ENCODE assay signal across 8 mouse cellular contexts in the genomic region with DNA sequence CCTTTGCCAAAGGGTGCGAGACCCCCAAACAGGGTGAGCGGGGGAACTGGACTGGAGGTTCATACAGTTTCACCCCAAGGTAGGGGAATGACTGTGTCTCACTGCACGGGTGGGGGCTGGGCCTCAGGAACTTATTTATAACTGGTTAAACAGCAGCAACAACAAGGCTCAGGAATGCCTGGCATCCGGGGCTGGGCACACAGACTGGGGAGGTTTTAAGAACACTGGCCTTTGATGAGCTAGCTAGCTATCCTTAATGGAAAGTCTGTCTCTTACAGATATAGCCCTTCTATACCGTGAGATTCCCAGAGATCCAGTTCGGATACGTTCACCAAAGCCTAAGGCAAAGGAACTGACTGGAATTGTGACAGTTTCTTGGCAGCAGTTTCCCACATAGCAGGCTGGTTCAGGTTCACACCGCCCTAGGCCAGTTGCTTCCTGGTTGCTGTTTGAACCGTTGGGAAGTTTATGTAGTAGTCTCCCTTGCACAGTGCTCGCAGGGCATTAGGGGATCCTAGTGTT. TPM values are rescaled to one million over a fixed set of nuclear protein-coding genes. Genes with fewer than 3 reads are reported as not detected.
DNase-seq lines count a peak whose midpoint lies in the region; ATAC-seq and TF ChIP-seq lines count a peak whose summit lies in the region.

No protein-coding gene starts in this region.

- no peaks in the 10 kb centered on the region; a peak in 1 of 4 replicates for H3K27me3 ChIP-seq in MEL (ENCODE audit: control insufficient read depth in 1 of 2, insufficient read depth in 2 of 2, low read length in 2 of 2)
- H3K27me3 ChIP-seq in embryonic facial prominence, embryonic 14.5 days (replicated peaks; ENCODE audit: control insufficient read depth, insufficient read depth, low read length) = no peaks in the 10 kb centered on the region
- no peaks in the 10 kb centered on the region for H3K27me3 ChIP-seq in intestine, postnatal 0 days (replicated peaks; ENCODE audit: control insufficient read depth, insufficient read depth, low read length)
- no peaks in the 10 kb centered on the region for H3K27me3 ChIP-seq in lung, postnatal 0 days (replicated peaks; ENCODE audit: insufficient read depth, low read length)

- TF ChIP-seq RAD21 in MEL (IDR thresholded peaks at IDR 0.05; ENCODE audit: low read depth, low read length) = no peak

- peaks cover 0 to 3% of the 10 kb centered on the region in 2 experiments; a peak in 1 of 4 replicates for H3K36me3 ChIP-seq in MEL (ENCODE audit: control insufficient read depth in 1 of 2, insufficient read depth in 2 of 2, low read length in 2 of 2)
- H3K36me3 ChIP-seq in embryonic facial prominence, embryonic 14.5 days (ENCODE audit: control insufficient read depth, insufficient read depth, low read length) = no peaks in the 10 kb centered on the region
- no peaks in the 10 kb centered on the region for H3K36me3 ChIP-seq in intestine, postnatal 0 days (ENCODE audit: control insufficient read depth, insufficient read depth)
- no peaks in the 10 kb centered on the region for H3K36me3 ChIP-seq in lung, postnatal 0 days (ENCODE audit: insufficient read depth, low read length)

- H3K27ac ChIP-seq in MEL (ENCODE audit: control insufficient read depth, low read depth, low read length) = no peak overlapping the region
- peak overlapping the region; percentile 50 for H3K27ac ChIP-seq in embryonic facial prominence, embryonic 14.5 days (replicated peaks; ENCODE audit: low read depth, low read length)
- H3K27ac ChIP-seq in intestine, postnatal 0 days (ENCODE audit: low read depth, low read length) = no peak overlapping the region; the same call in 1 of the 2 replicates
- peak overlapping the region; percentile 38; the same call in 1 of the 2 replicates for H3K27ac ChIP-seq in lung, postnatal 0 days (ENCODE audit: low read length)
- no peak overlapping the region for H3K27ac ChIP-seq in left cerebral cortex, adult 2 months

- intact Hi-C loops in left cerebral cortex, adult 2 months (cut with DNase I) = loop anchor here (5.0 kb wide), 1 partner anchor 34 kb away; no protein-coding TSS in a partner anchor

- H3K9me3 ChIP-seq in MEL (replicated peaks; ENCODE audit: insufficient read depth, low read length) = no peaks in the 10 kb centered on the region
- no peaks in the 10 kb centered on the region for H3K9me3 ChIP-seq in embryonic facial prominence, embryonic 14.5 days (ENCODE audit: control insufficient read depth, low read length)
- H3K9me3 ChIP-seq in intestine, postnatal 0 days (ENCODE audit: control insufficient read depth) = no peaks in the 10 kb centered on the region
- H3K9me3 ChIP-seq in lung, postnatal 0 days (ENCODE audit: low read length) = no peaks in the 10 kb centered on the region

- peaks cover 0 to 8% of the 10 kb centered on the region in 2 experiments; a peak in 2 of 4 replicates for H3K4me1 ChIP-seq in MEL (ENCODE audit: control insufficient read depth in 1 of 2, insufficient read depth in 2 of 2, low read length in 2 of 2)
- peaks cover 7% of the 10 kb centered on the region; the same call in 1 of the 2 replicates for H3K4me1 ChIP-seq in embryonic facial prominence, embryonic 14.5 days (ENCODE audit: control insufficient read depth, insufficient read depth, low read length)
- H3K4me1 ChIP-seq in intestine, postnatal 0 days (replicated peaks; ENCODE audit: control insufficient read depth, insufficient read depth, low read length) = no peaks in the 10 kb centered on the region; the same call in 1 of the 2 replicates
- no peaks in the 10 kb centered on the region for H3K4me1 ChIP-seq in lung, postnatal 0 days (ENCODE audit: insufficient read depth, low read depth, low read length)

- peak; percentile 74 for ATAC-seq in embryonic facial prominence, embryonic 14.5 days (ENCODE audit: low read depth)
- no peak for ATAC-seq in intestine, postnatal 0 days
- ATAC-seq in lung, postnatal 0 days = peak; percentile 84

- TF ChIP-seq CTCF in MEL (IDR thresholded peaks at IDR 0.05 in 2 of 3, conservative IDR thresholded peaks at IDR 0.05 in 1 of 3; ENCODE audit: control insufficient read depth in 1 of 3, insufficient read depth in 1 of 3, low read depth in 2 of 3, low read length in 3 of 3, poor library complexity in 1 of 3, severe bottlenecking in 1 of 3) = no peak
- no peak for TF ChIP-seq CTCF in intestine, postnatal 0 days (IDR thresholded peaks at IDR 0.05; ENCODE audit: low read depth)
- no peak for TF ChIP-seq CTCF in lung, postnatal 0 days (IDR thresholded peaks at IDR 0.05)
- TF ChIP-seq CTCF in left cerebral cortex, adult 2 months (IDR thresholded peaks at IDR 0.05) = no peak

- no peak for TF ChIP-seq POLR2A in MEL (IDR thresholded peaks at IDR 0.05; ENCODE audit: control insufficient read depth in 1 of 2, insufficient read depth in 1 of 2, low read depth in 1 of 2, low read length in 2 of 2, poor library complexity in 1 of 2)

- no peak overlapping the region; a peak in 1 of 4 replicates for H3K4me3 ChIP-seq in MEL (ENCODE audit: control insufficient read depth in 1 of 2, insufficient read depth in 1 of 2, low read depth in 2 of 2, low read length in 2 of 2)
- H3K4me3 ChIP-seq in embryonic facial prominence, embryonic 14.5 days (ENCODE audit: low read depth, low read length) = no peak overlapping the region
- H3K4me3 ChIP-seq in intestine, postnatal 0 days (ENCODE audit: low read depth, low read length) = no peak overlapping the region
- no peak overlapping the region for H3K4me3 ChIP-seq in lung, postnatal 0 days (ENCODE audit: low read depth, low read length)
- no peak overlapping the region for H3K4me3 ChIP-seq in left cerebral cortex, adult 2 months

- no peaks in the 10 kb centered on the region for H3K79me2 ChIP-seq in MEL (ENCODE audit: control insufficient read depth, insufficient read depth, low read length, poor library complexity)

- DNase-seq in MEL (ENCODE audit: low read depth, low spot score) = no peak
- peak; percentile 86 for DNase-seq in embryonic facial prominence, embryonic 14.5 days (ENCODE audit: low spot score)
- peak; percentile 64 for DNase-seq in lung, postnatal 0 days (ENCODE audit: low spot score)
- DNase-seq in frontal cortex, postnatal 10 days (ENCODE audit: low spot score in 2 of 2) = no peak
- no peak for DNase-seq in cerebellum, adult 8-10 months
- DNase-seq in layer of hippocampus, adult 9-11 months = no peak
- DNase-seq in left cerebral cortex, adult 2 months (ENCODE audit: extremely low spot score in 1 of 2, low spot score in 2 of 2) = no peak

- H3K9ac ChIP-seq in MEL (ENCODE audit: control insufficient read depth, low read depth, low read length, poor library complexity, severe bottlenecking) = peak overlapping the region; percentile 27
- 0 out of 2 replicates have a peak overlapping the region, but pooled peaks have one; percentile 15 for H3K9ac ChIP-seq in embryonic facial prominence, embryonic 14.5 days (ENCODE audit: low read depth, low read length)
- H3K9ac ChIP-seq in intestine, postnatal 0 days (ENCODE audit: low read depth, low read length) = no peak overlapping the region
- no peak overlapping the region for H3K9ac ChIP-seq in lung, postnatal 0 days (replicated peaks; ENCODE audit: low read depth)

- WGBS in embryonic facial prominence, embryonic 14.5 days = 26% methylated on average over 10 of the region's 10 CpGs
- 24% methylated on average over 10 of the region's 10 CpGs for WGBS in intestine, postnatal 0 days
- WGBS in lung, postnatal 0 days = 19% methylated on average over 10 of the region's 10 CpGs

- H3K4me2 ChIP-seq in embryonic facial prominence, embryonic 14.5 days (ENCODE audit: low read depth, low read length) = peak overlapping the region; percentile 18; the same call in 1 of the 2 replicates
- peak overlapping the region; percentile 30; the same call in 1 of the 2 replicates for H3K4me2 ChIP-seq in intestine, postnatal 0 days (replicated peaks; ENCODE audit: low read depth)
- peak overlapping the region; percentile 27; the same call in 1 of the 2 replicates for H3K4me2 ChIP-seq in lung, postnatal 0 days (replicated peaks; ENCODE audit: low read depth, low read length)

- TF ChIP-seq EP300 in MEL (IDR thresholded peaks at IDR 0.05; ENCODE audit: low read depth in 1 of 2, low read length in 2 of 2) = no peak
- TF ChIP-seq EP300 in lung, postnatal 0 days (IDR thresholded peaks at IDR 0.05) = no peak; the same call in 1 of the 2 replicates

RNA-seq across cellular contexts. Expression of a gene that starts 7.4 kb away (rescaled TPM):
- total RNA-seq in MEL (2012; rRNA removed) = 2.1 and 3.2 TPM in 2 replicates
- 10 to 100 TPM in 1 of 2 experiments, not detected in 1; 10.9 TPM for polyA plus RNA-seq in MEL (2012; ENCODE audit: insufficient read depth in 1 of 2, insufficient read length in 2 of 2, low read depth in 1 of 2, low replicate concordance in 2 of 2, missing spikeins in 1 of 2)
- polyA plus RNA-seq in embryonic facial prominence, embryonic 14.5 days (2014; fragmentation: Nextera tagmentation; extraction: Ambion mirVana) = 4.0 and 4.1 TPM in 2 replicates
- 1.3 and 1.8 TPM in 2 replicates for polyA plus RNA-seq in intestine, postnatal 0 days (2015; fragmentation: Nextera tagmentation; extraction: Ambion mirVana)
- 0.88 TPM in 2 replicates for polyA plus RNA-seq in lung, postnatal 0 days (2015; fragmentation: Nextera tagmentation; extraction: Ambion mirVana)
- 10 to 100 TPM; 16.6 to 16.7 TPM for total RNA-seq in left cerebral cortex, adult 2 months (2021)

RNA-seq across cellular contexts. Expression of a gene that starts 22.3 kb away (rescaled TPM):
- 6.9 and 7.8 TPM in 2 replicates for total RNA-seq in MEL (2012; rRNA removed)
- 1 to 10 TPM in 1 of 2 experiments, not detected in 1; 9.6 TPM for polyA plus RNA-seq in MEL (2012; ENCODE audit: insufficient read depth in 1 of 2, insufficient read length in 2 of 2, low read depth in 1 of 2, low replicate concordance in 2 of 2, missing spikeins in 1 of 2)
- polyA plus RNA-seq in embryonic facial prominence, embryonic 14.5 days (2014; fragmentation: Nextera tagmentation; extraction: Ambion mirVana) = 42.9 and 51.5 TPM in 2 replicates
- polyA plus RNA-seq in intestine, postnatal 0 days (2015; fragmentation: Nextera tagmentation; extraction: Ambion mirVana) = 16.2 and 17.9 TPM in 2 replicates
- polyA plus RNA-seq in lung, postnatal 0 days (2015; fragmentation: Nextera tagmentation; extraction: Ambion mirVana) = 33.8 and 36.3 TPM in 2 replicates
- total RNA-seq in left cerebral cortex, adult 2 months (2021) = 100 to 1,000 TPM; 109 to 131 TPM

RNA-seq across cellular contexts. Expression of a gene that starts 22.4 kb away (rescaled TPM):
- 1.1 and 2.1 TPM in 2 replicates for total RNA-seq in MEL (2012; rRNA removed)
- polyA plus RNA-seq in MEL (2012; ENCODE audit: insufficient read depth in 1 of 2, insufficient read length in 2 of 2, low read depth in 1 of 2, low replicate concordance in 2 of 2, missing spikeins in 1 of 2) = under 1 TPM in 1 of 2 experiments, not detected in 1; 0.75 TPM
- polyA plus RNA-seq in embryonic facial prominence, embryonic 14.5 days (2014; fragmentation: Nextera tagmentation; extraction: Ambion mirVana) = 0.51 and 1.7 TPM in 2 replicates
- polyA plus RNA-seq in intestine, postnatal 0 days (2015; fragmentation: Nextera tagmentation; extraction: Ambion mirVana) = 0.56 TPM in 1 of 2 replicates, not detected in the other
- 1.1 and 1.6 TPM in 2 replicates for polyA plus RNA-seq in lung, postnatal 0 days (2015; fragmentation: Nextera tagmentation; extraction: Ambion mirVana)
- 1 to 10 TPM; 4.9 to 5.8 TPM for total RNA-seq in left cerebral cortex, adult 2 months (2021)

RNA-seq across cellular contexts. Expression of a gene that starts 24.9 kb away (rescaled TPM):
- 22.3 and 29.6 TPM in 2 replicates for total RNA-seq in MEL (2012; rRNA removed)
- 10 to 100 TPM in 1 of 2 experiments, not detected in 1; 78.6 TPM for polyA plus RNA-seq in MEL (2012; ENCODE audit: insufficient read depth in 1 of 2, insufficient read length in 2 of 2, low read depth in 1 of 2, low replicate concordance in 2 of 2, missing spikeins in 1 of 2)
- polyA plus RNA-seq in embryonic facial prominence, embryonic 14.5 days (2014; fragmentation: Nextera tagmentation; extraction: Ambion mirVana) = 35.0 and 38.7 TPM in 2 replicates
- 33.2 and 33.4 TPM in 2 replicates for polyA plus RNA-seq in intestine, postnatal 0 days (2015; fragmentation: Nextera tagmentation; extraction: Ambion mirVana)
- polyA plus RNA-seq in lung, postnatal 0 days (2015; fragmentation: Nextera tagmentation; extraction: Ambion mirVana) = 40.8 and 47.6 TPM in 2 replicates
- total RNA-seq in left cerebral cortex, adult 2 months (2021) = 10 to 100 TPM; 26.9 to 28.8 TPM

RNA-seq across cellular contexts. Expression of a gene that starts 26.2 kb away (rescaled TPM):
- total RNA-seq in MEL (2012; rRNA removed) = not detected in 2 replicates
- not detected for polyA plus RNA-seq in MEL (2012; ENCODE audit: insufficient read depth in 1 of 2, insufficient read length in 2 of 2, low read depth in 1 of 2, low replicate concordance in 2 of 2, missing spikeins in 1 of 2)
- polyA plus RNA-seq in embryonic facial prominence, embryonic 14.5 days (2014; fragmentation: Nextera tagmentation; extraction: Ambion mirVana) = 0.07 TPM in 1 of 2 replicates, not detected in the other
- 0.09 and 0.12 TPM in 2 replicates for polyA plus RNA-seq in intestine, postnatal 0 days (2015; fragmentation: Nextera tagmentation; extraction: Ambion mirVana)
- polyA plus RNA-seq in lung, postnatal 0 days (2015; fragmentation: Nextera tagmentation; extraction: Ambion mirVana) = 0.04 TPM in 1 of 2 replicates, not detected in the other
- total RNA-seq in left cerebral cortex, adult 2 months (2021) = 10 to 100 TPM; 21.7 to 33.7 TPM

Comparison
In these comparisons a context has a peak if more than half of its experiments do, and no peak if none do; other contexts are left out.
1. DNase-seq: peak in embryonic facial prominence, embryonic 14.5 days (single experiment) and lung, postnatal 0 days (single experiment); none in MEL (single experiment), frontal cortex, postnatal 10 days (0 of 2), cerebellum, adult 8-10 months (single experiment), layer of hippocampus, adult 9-11 months (single experiment) and left cerebral cortex, adult 2 months (0 of 2).
2. H3K27ac ChIP-seq: peak in embryonic facial prominence, embryonic 14.5 days (single experiment) and lung, postnatal 0 days (single experiment); none in MEL (single experiment), intestine, postnatal 0 days (single experiment) and left cerebral cortex, adult 2 months (single experiment).
3. H3K9ac ChIP-seq: peak in MEL (single experiment) and embryonic facial prominence, embryonic 14.5 days (single experiment); none in intestine, postnatal 0 days (single experiment) and lung, postnatal 0 days (single experiment).
4. Peak in every context shown above with its lines, with median percentiles within 50 percentile points of each other: H3K4me2 ChIP-seq.